In the genomic region with DNA sequence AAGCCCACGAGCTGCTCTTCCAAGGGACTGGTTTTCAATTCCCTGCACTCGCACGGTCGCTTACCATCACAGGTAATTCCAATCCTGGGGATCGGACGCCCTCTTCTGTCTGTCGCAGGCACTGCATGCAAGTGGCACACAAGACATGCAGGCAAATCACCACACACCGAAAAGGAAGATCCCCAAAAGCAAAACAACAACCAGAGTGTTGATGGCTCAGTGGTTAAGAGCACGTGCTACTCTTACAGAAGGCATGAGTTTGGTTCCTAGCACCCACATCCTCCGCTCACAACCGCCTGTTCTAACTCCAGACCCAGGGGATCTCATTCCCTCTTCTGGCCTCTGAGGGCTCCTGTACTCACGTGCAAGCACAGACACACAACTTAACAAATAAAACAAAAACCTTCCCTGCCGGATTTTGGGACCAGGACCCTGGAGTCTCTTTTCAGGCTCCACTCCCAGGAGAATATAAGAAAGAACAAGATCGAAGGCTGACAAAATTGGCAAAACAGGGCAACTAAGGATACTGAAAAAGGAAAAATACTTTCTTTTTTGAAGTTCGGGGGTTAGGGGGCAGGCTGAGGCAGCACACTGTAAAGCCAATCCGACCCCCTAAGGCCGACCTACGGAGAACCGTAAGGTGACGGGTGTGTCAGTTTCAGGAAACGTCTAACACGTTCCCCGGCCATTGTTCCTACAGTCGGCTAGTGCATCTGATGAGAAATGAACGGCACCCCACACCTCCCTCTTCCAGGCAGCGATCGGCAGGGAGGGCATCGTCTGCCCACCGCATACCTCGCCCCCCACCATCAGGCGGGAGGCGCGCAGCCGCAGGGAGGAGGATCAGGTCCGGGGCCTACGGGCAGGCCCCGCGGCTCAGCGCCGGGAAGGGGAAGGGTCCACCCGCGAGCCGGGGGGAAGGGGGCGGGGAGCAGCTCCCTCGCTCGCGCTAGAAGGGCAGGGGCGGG, we compare ENCODE assay signal across 8 mouse cellular contexts. TPM values are rescaled to one million over a fixed set of nuclear protein-coding genes. Genes with fewer than 3 reads are reported as not detected.
A peak's percentile ranks its signal among the peaks of the same experiment; 100 is the strongest.
DNase-seq lines count a peak whose midpoint lies in the region; ATAC-seq and TF ChIP-seq lines count a peak whose summit lies in the region.

No protein-coding gene starts in this region.

- TF ChIP-seq POLR2A in small intestine, adult 2 months (IDR thresholded peaks at IDR 0.05; ENCODE audit: low read depth, low read length), result no peak

- no peaks in the 10 kb centered on the region for H3K9me3 ChIP-seq in forebrain, embryonic 15.5 days
- no peaks in the 10 kb centered on the region for H3K9me3 ChIP-seq in hindbrain, embryonic 11.5 days (ENCODE audit: control insufficient read depth, low read length)

- peak overlapping the region; percentile 87 for H3K4me2 ChIP-seq in forebrain, embryonic 15.5 days (replicated peaks)
- H3K4me2 ChIP-seq in hindbrain, embryonic 11.5 days (replicated peaks; ENCODE audit: low read depth, low read length), result peak overlapping the region; percentile 58

- H3K27me3 ChIP-seq in forebrain, embryonic 15.5 days, result no peaks in the 10 kb centered on the region
- H3K27me3 ChIP-seq in hindbrain, embryonic 11.5 days (ENCODE audit: control insufficient read depth, insufficient read depth, low read length), result no peaks in the 10 kb centered on the region
- H3K27me3 ChIP-seq in small intestine, adult 2 months (ENCODE audit: control insufficient read depth, insufficient read depth, low read length), result no peaks in the 10 kb centered on the region

- ATAC-seq in forebrain, embryonic 15.5 days (replicated peaks), result no peak; the same call in 1 of the 2 replicates
- no peak; the same call in 1 of the 2 replicates for ATAC-seq in hindbrain, embryonic 11.5 days (ENCODE audit: low FRiP score)

- H3K4me1 ChIP-seq in forebrain, embryonic 15.5 days, result peaks cover 55% of the 10 kb centered on the region
- H3K4me1 ChIP-seq in hindbrain, embryonic 11.5 days (replicated peaks; ENCODE audit: control insufficient read depth, insufficient read depth, low read length), result 0 out of 2 replicates have a peak, but pooled peaks cover 3% of the 10 kb centered on the region
- H3K4me1 ChIP-seq in small intestine, adult 2 months (ENCODE audit: control insufficient read depth, insufficient read depth, insufficient read length, low read length), result peaks cover 6% of the 10 kb centered on the region; the same call in 1 of the 2 replicates

- peak; percentile 70; the same call in 1 of the 2 replicates for TF ChIP-seq CTCF in small intestine, adult 2 months (IDR thresholded peaks at IDR 0.05; ENCODE audit: extremely low read depth, insufficient read length, insufficient replicate concordance, low read depth, low read length)

- intact Hi-C loops in heart, postnatal 25 days (cut with DNase I), result no loop called here

- DNase-seq in heart, adult 11 months, result peak; percentile 90
- DNase-seq in heart, postnatal 25 days (ENCODE audit: low spot score), result no peak
- peak; percentile 39 to 48 for DNase-seq in cerebellum, adult 18-20 months
- DNase-seq in hindbrain, embryonic 11.5 days (ENCODE audit: low spot score), result peak; percentile 81
- DNase-seq in left cerebral cortex, adult 11 months (ENCODE audit: low spot score), result peak; percentile 26

- WGBS in forebrain, embryonic 15.5 days, result 3% methylated on average over 42 of the region's 48 CpGs
- 2% methylated on average over 45 of the region's 48 CpGs for WGBS in hindbrain, embryonic 11.5 days
- WGBS in macrophage (ENCODE audit: missing documents), result 4% methylated on average over 41 of the region's 48 CpGs
- WGBS in small intestine, adult 2 months, result 2% methylated on average over 48 of the region's 48 CpGs

- H3K79me2 ChIP-seq in macrophage (ENCODE audit: inconsistent target), result peaks cover 87% of the 10 kb centered on the region

- peak overlapping the region; percentile 63 for H3K4me3 ChIP-seq in forebrain, embryonic 15.5 days
- H3K4me3 ChIP-seq in hindbrain, embryonic 11.5 days (ENCODE audit: low read depth, low read length), result peak overlapping the region; percentile 62
- H3K4me3 ChIP-seq in macrophage (ENCODE audit: inconsistent target), result peak overlapping the region; percentile 99
- peak overlapping the region; percentile 82 for H3K4me3 ChIP-seq in small intestine, adult 2 months (ENCODE audit: low read depth, low read length)

- peak overlapping the region; percentile 83 for H3K9ac ChIP-seq in forebrain, embryonic 15.5 days (replicated peaks)
- H3K9ac ChIP-seq in hindbrain, embryonic 11.5 days (ENCODE audit: low read depth, low read length), result peak overlapping the region; percentile 80

- peaks cover 39% of the 10 kb centered on the region for H3K36me3 ChIP-seq in forebrain, embryonic 15.5 days
- H3K36me3 ChIP-seq in hindbrain, embryonic 11.5 days (ENCODE audit: control insufficient read depth, insufficient read depth, low read length), result peaks cover 11% of the 10 kb centered on the region
- H3K36me3 ChIP-seq in macrophage (ENCODE audit: inconsistent target), result peaks cover 24% of the 10 kb centered on the region
- peaks cover 22% of the 10 kb centered on the region for H3K36me3 ChIP-seq in small intestine, adult 2 months (ENCODE audit: control insufficient read depth, insufficient read depth, low read length)

- peak overlapping the region; percentile 94 for H3K27ac ChIP-seq in forebrain, embryonic 15.5 days (replicated peaks)
- peak overlapping the region; percentile 72 for H3K27ac ChIP-seq in hindbrain, embryonic 11.5 days (ENCODE audit: low read depth, low read length)
- peak overlapping the region; percentile 87 for H3K27ac ChIP-seq in macrophage
- H3K27ac ChIP-seq in small intestine, adult 2 months (ENCODE audit: insufficient read depth, low read depth, low read length), result no peak overlapping the region

RNA-seq across cellular contexts. Expression of gene Slc39a9, which starts 0.7 kb away (rescaled TPM):
- 10 to 100 TPM; 17.2 to 18.2 TPM for total RNA-seq in heart, postnatal 25 days (2021)
- polyA plus RNA-seq in forebrain, embryonic 15.5 days (2015; fragmentation: Nextera tagmentation; extraction: Ambion mirVana), result 25.4 and 26.0 TPM in 2 replicates
- 24.9 and 25.6 TPM in 2 replicates for polyA plus RNA-seq in hindbrain, embryonic 11.5 days (2014; fragmentation: Nextera tagmentation; extraction: Ambion mirVana)
- total RNA-seq in macrophage (2018; cell fraction: chromatin; rRNA removed), result 10 to 100 TPM; 15.5 to 74.3 (median 43.7) TPM
- total RNA-seq in macrophage (2018; cell fraction: cytosol; rRNA removed), result 10 to 100 TPM; 25.0 to 43.4 (median 32.1) TPM
- total RNA-seq in macrophage (2018; cell fraction: nucleus; rRNA removed), result 10 to 100 TPM; 19.9 to 65.6 (median 44.2) TPM
- 22.6 to 28.6 TPM (median 28.6 TPM) in 3 replicates for polyA plus RNA-seq in macrophage (2018)
- 50.2 and 80.9 TPM in 2 replicates for polyA plus RNA-seq in small intestine, adult 2 months (2012; rRNA removed)

RNA-seq across cellular contexts. Expression of gene Erh, which starts 1.1 kb away (rescaled TPM):
- total RNA-seq in heart, postnatal 25 days (2021), result 10 to 100 TPM; 25.0 to 26.1 TPM
- 315 and 344 TPM in 2 replicates for polyA plus RNA-seq in forebrain, embryonic 15.5 days (2015; fragmentation: Nextera tagmentation; extraction: Ambion mirVana)
- polyA plus RNA-seq in hindbrain, embryonic 11.5 days (2014; fragmentation: Nextera tagmentation; extraction: Ambion mirVana), result 322 and 356 TPM in 2 replicates
- total RNA-seq in macrophage (2018; cell fraction: chromatin; rRNA removed), result 10 to 100 TPM in 20 of 26 experiments, 1 to 10 TPM in 6; 4.3 to 32.4 (median 16.5) TPM
- total RNA-seq in macrophage (2018; cell fraction: cytosol; rRNA removed), result 10 to 100 TPM; 23.6 to 43.8 (median 33.6) TPM
- 10 to 100 TPM in 19 of 26 experiments, 1 to 10 TPM in 7; 3.9 to 28.0 (median 14.9) TPM for total RNA-seq in macrophage (2018; cell fraction: nucleus; rRNA removed)
- 38.3 to 89.7 TPM (median 63.7 TPM) in 3 replicates for polyA plus RNA-seq in macrophage (2018)
- polyA plus RNA-seq in small intestine, adult 2 months (2012; rRNA removed), result 8.7 and 9.8 TPM in 2 replicates

RNA-seq across cellular contexts. Expression of gene Plekhd1, which starts 49.4 kb away (rescaled TPM):
- not detected for total RNA-seq in heart, postnatal 25 days (2021)
- 0.46 and 0.89 TPM in 2 replicates for polyA plus RNA-seq in forebrain, embryonic 15.5 days (2015; fragmentation: Nextera tagmentation; extraction: Ambion mirVana)
- 1.1 and 1.2 TPM in 2 replicates for polyA plus RNA-seq in hindbrain, embryonic 11.5 days (2014; fragmentation: Nextera tagmentation; extraction: Ambion mirVana)
- total RNA-seq in macrophage (2018; cell fraction: chromatin; rRNA removed), result not detected
- not detected for total RNA-seq in macrophage (2018; cell fraction: cytosol; rRNA removed)
- total RNA-seq in macrophage (2018; cell fraction: nucleus; rRNA removed), result not detected
- polyA plus RNA-seq in macrophage (2018), result not detected in 3 replicates
- polyA plus RNA-seq in small intestine, adult 2 months (2012; rRNA removed), result 0.23 and 0.41 TPM in 2 replicates
